Mouse (Mus musculus) stomach, postnatal 0 days (tissue): ENCODE measurements at regions not wholly inside any gene's neighbourhood (a gene's known extent, or its start where the extent isn't known, plus 50 kb on each side); places are given as distances from the start of the nearest gene placed in this dataset.

Experiments
- ATAC-seq: fragments of 200-750 bp; cut with Nextera tagmentation; 2 replicates; pipeline ENCODE4 v1.8.0; 2017; ENCODE audit not compliant: low FRiP score, low TSS enrichment
- DNase-seq: peaks from one replicate; pipeline ENCODE4 v3.0.0-alpha.2; 2016; ENCODE audit warnings: low spot score
- H3K27ac ChIP-seq: fragments of 300-500 bp; sonication (generic); replicated peaks from 2 replicates; pipeline ENCODE4 v1.5.1; 2014; ENCODE audit warnings: mild to moderate bottlenecking, control low read depth
- H3K27me3 ChIP-seq: fragments of 300-500 bp; sonication (generic); 2 replicates; pipeline ENCODE4 v1.6.1; 2014; ENCODE audit warnings: low read length; ENCODE audit not compliant: control insufficient read depth, insufficient read depth
- H3K36me3 ChIP-seq: fragments of 300-500 bp; sonication (generic); 2 replicates; pipeline ENCODE4 v1.6.1; 2014; ENCODE audit warnings: low read length, mixed read lengths; ENCODE audit not compliant: control insufficient read depth, insufficient read depth
- H3K4me1 ChIP-seq: fragments of 300-500 bp; sonication (generic); replicated peaks from 2 replicates; pipeline ENCODE4 v1.6.1; 2014; ENCODE audit warnings: antibody characterized with exemption; ENCODE audit not compliant: control insufficient read depth, insufficient read depth
- H3K4me2 ChIP-seq: fragments of 300-500 bp; sonication (generic); replicated peaks from 2 replicates; pipeline ENCODE4 v1.6.1; 2014; ENCODE audit warnings: low read depth, mild to moderate bottlenecking, control low read depth, moderate library complexity
- H3K4me3 ChIP-seq: fragments of 300-500 bp; sonication (generic); 2 replicates; pipeline ENCODE4 v1.5.1; 2014; ENCODE audit warnings: low read depth, low read length, control low read depth
- H3K9ac ChIP-seq: fragments of 300-500 bp; sonication (generic); 2 replicates; pipeline ENCODE4 v1.6.1; 2014; ENCODE audit warnings: mild to moderate bottlenecking, low read length, control low read depth, mixed read lengths
- H3K9me3 ChIP-seq: fragments of 300-500 bp; sonication (generic); 2 replicates; pipeline ENCODE4 v1.6.1; 2016; ENCODE audit warnings: low read length; ENCODE audit not compliant: control insufficient read depth
- CTCF ChIP-seq: IDR thresholded peaks from 2 replicates; pipeline ENCODE4 v1.5.1; 2016; ENCODE audit warnings: antibody characterized with exemption, low read depth, mild to moderate bottlenecking, moderate library complexity
- EP300 ChIP-seq: optimal IDR thresholded peaks from 2 replicates; pipeline ENCODE3; 2016; ENCODE audit warnings: antibody characterized with exemption
- WGBS: fragments of 180-500 bp; shearing (Covaris S2); extraction: QIAGEN DNeasy Blood & Tissue Kit; methylation state at CpG from one replicate; pipeline ENCODE4 v1.1.7; 2014; 5-methylcytosine and 5-hydroxymethylcytosine counted together

DNA sequence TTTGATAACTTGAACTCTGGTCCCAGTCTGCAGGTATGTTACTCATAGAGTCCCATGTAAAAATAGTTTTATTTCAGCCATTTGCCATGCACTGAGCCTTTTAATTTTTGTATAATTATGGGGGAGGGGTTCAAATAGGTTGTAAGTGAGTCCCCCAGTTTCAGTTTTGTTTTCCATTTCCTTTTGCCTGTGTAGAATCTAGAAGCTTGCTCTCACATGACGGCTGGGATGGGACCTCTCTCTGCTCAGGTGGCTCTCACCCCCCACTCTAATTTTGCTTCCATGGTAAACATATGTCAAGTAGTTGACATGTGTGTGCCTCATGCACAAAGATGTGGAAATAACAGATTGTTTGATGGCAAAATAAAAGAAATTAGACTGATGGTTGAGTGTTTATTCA lies 73.8 kb upstream of the Runx1 start:
- Histone ChIP-seq H3K9ac (no peak overlapping the region), H3K27ac (no peak overlapping the region), H3K4me1 (no peaks in the 10 kb centered on the region), H3K36me3 (no peaks in the 10 kb centered on the region), H3K27me3 (no peaks in the 10 kb centered on the region), H3K4me2 (no peak overlapping the region), H3K4me3 (no peak overlapping the region), H3K9me3 (no peaks in the 10 kb centered on the region)
- WGBS, result 68% methylated on average over 1 of the region's 1 CpGs
- DNase-seq, result no peak
- ATAC-seq, result no peak
- no peak for TF ChIP-seq EP300

GRCm38 (mm10) chr16:92891741-92892140 lies 65.8 kb upstream of the Runx1 start:
- H3K9me3 ChIP-seq, result no peaks in the 10 kb centered on the region
- DNase-seq (no peak), ATAC-seq (no peak)
- no peak overlapping the region for H3K4me3 ChIP-seq
- no peak overlapping the region for H3K9ac ChIP-seq
- no peaks in the 10 kb centered on the region for H3K4me1 ChIP-seq
- H3K4me2 ChIP-seq, result no peak overlapping the region
- no peaks in the 10 kb centered on the region for H3K27me3 ChIP-seq
- no peaks in the 10 kb centered on the region for H3K36me3 ChIP-seq
- TF ChIP-seq EP300 (no peak), CTCF (no peak)
- 76% methylated on average over 2 of the region's 2 CpGs for WGBS
- H3K27ac ChIP-seq, result no peak overlapping the region

GRCm38 (mm10) chr16:92890713-92891112 lies 64.8 kb upstream of the Runx1 start:
- 64% methylated on average over 3 of the region's 3 CpGs for WGBS
- H3K9ac ChIP-seq, result no peak overlapping the region
- no peak for ATAC-seq
- H3K36me3 ChIP-seq, result no peaks in the 10 kb centered on the region
- H3K27me3 ChIP-seq, result no peaks in the 10 kb centered on the region
- no peak overlapping the region for H3K4me3 ChIP-seq
- no peaks in the 10 kb centered on the region for H3K9me3 ChIP-seq
- H3K4me1 ChIP-seq, result no peaks in the 10 kb centered on the region
- TF ChIP-seq EP300, result no peak
- TF ChIP-seq CTCF, result no peak
- H3K4me2 ChIP-seq, result no peak overlapping the region
- H3K27ac ChIP-seq, result no peak overlapping the region
- no peak for DNase-seq

GRCm38 (mm10) chr16:92889537-92889936 lies 63.6 kb upstream of the Runx1 start:
- no peak overlapping the region for H3K27ac ChIP-seq
- H3K4me2 ChIP-seq, result no peak overlapping the region
- no peak overlapping the region for H3K9ac ChIP-seq
- H3K4me1 ChIP-seq, result no peaks in the 10 kb centered on the region
- TF ChIP-seq CTCF (no peak), EP300 (no peak)
- no peaks in the 10 kb centered on the region for H3K27me3 ChIP-seq
- no peaks in the 10 kb centered on the region for H3K36me3 ChIP-seq
- DNase-seq (no peak), ATAC-seq (no peak)
- no peak overlapping the region for H3K4me3 ChIP-seq
- 84% methylated on average over 10 of the region's 10 CpGs for WGBS
- no peaks in the 10 kb centered on the region for H3K9me3 ChIP-seq

DNA sequence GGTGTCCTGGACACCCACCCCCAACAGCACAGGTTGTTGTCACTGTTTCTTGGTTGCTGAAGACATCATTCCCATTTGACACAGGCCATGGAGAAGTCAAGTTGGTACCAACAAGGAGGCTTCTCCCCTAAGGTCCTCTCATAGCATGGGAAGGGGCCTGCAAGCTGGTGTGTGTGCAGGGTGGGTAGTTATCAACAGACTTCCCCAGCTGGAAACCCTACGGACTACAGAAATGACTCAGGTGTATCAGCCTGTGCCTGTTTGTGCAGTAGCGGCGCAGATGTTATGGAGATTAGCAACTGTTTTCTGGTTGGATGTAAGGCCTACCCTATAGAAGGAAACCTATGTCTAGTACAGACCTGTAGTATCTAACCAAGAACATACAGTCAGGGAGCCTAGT lies 60.3 kb upstream of the Runx1 start:
- no peak overlapping the region for H3K4me3 ChIP-seq
- H3K27me3 ChIP-seq, result no peaks in the 10 kb centered on the region
- no peak overlapping the region for H3K27ac ChIP-seq
- H3K9me3 ChIP-seq, result no peaks in the 10 kb centered on the region
- H3K36me3 ChIP-seq, result no peaks in the 10 kb centered on the region
- no peak overlapping the region for H3K4me2 ChIP-seq
- no peak for ATAC-seq
- no peak for DNase-seq
- no peaks in the 10 kb centered on the region for H3K4me1 ChIP-seq
- TF ChIP-seq CTCF (no peak), EP300 (no peak)
- 96% methylated on average over 3 of the region's 3 CpGs for WGBS
- no peak overlapping the region for H3K9ac ChIP-seq

DNA sequence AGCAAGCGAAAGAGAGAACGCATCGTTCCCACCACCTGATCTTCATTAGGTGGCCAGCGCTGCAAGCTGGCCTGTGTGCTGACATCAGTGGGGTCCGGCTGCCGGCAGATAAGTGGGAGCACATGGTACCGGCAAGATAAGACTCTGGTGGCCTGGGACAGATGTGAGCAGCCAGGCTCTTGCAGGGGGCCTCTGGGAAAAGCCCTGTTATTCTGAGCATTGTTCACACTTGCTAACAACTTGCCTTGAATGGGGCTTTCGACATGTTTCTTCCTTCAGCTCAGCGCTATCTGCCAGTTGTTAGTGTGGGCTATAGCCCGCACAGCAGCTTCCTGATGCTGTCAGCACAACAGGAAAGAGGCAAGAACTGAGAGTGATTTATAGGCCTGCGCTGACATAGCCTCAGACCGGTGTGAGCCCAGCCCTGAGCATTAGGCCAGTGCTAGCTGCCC lies 57.9 kb upstream of the Runx1 start:
- 67% methylated on average over 12 of the region's 12 CpGs for WGBS
- Histone ChIP-seq H3K4me3 (no peak overlapping the region), H3K4me1 (no peaks in the 10 kb centered on the region), H3K9ac (no peak overlapping the region), H3K4me2 (no peak overlapping the region), H3K27me3 (no peaks in the 10 kb centered on the region), H3K36me3 (no peaks in the 10 kb centered on the region), H3K27ac (no peak overlapping the region), H3K9me3 (no peaks in the 10 kb centered on the region)
- no peak for ATAC-seq
- TF ChIP-seq EP300, result no peak
- no peak for TF ChIP-seq CTCF
- no peak for DNase-seq
